Mouse (Mus musculus) heart, embryonic 10.5 days (tissue): ENCODE data around the gene Bub1b. TPM values are rescaled to one million over a fixed set of nuclear protein-coding genes. Genes with fewer than 3 reads are reported as not detected.
"Not testable (repeated sequence)": the region's sequence is repeated elsewhere in the genome, so short reads cannot be mapped to it uniquely, and the experiment has no call there.

Experiments
- DNase-seq: peaks from one replicate; pipeline ENCODE4 v3.0.0-alpha.2; 2017; ENCODE audit warnings: low spot score
- H3K27ac ChIP-seq: fragments of 300-500 bp; sonication (generic); 2 replicates; pipeline ENCODE4 v1.5.1; 2016; ENCODE audit warnings: mild to moderate bottlenecking
- H3K27me3 ChIP-seq: fragments of 300-500 bp; sonication (generic); 2 replicates; pipeline ENCODE4 v1.6.1; 2016; ENCODE audit warnings: mild to moderate bottlenecking; ENCODE audit not compliant: poor library complexity, insufficient read depth, severe bottlenecking
- H3K36me3 ChIP-seq: fragments of 300-500 bp; sonication (generic); 2 replicates; pipeline ENCODE4 v1.6.1; 2016; ENCODE audit warnings: mild to moderate bottlenecking, moderate library complexity
- H3K4me1 ChIP-seq: fragments of 300-500 bp; sonication (generic); 2 replicates; pipeline ENCODE4 v1.6.1; 2016; ENCODE audit warnings: mild to moderate bottlenecking
- H3K4me3 ChIP-seq: fragments of 300-500 bp; sonication (generic); 2 replicates; pipeline ENCODE4 v1.5.1; 2016; ENCODE audit warnings: mild to moderate bottlenecking, moderate library complexity
- H3K9me3 ChIP-seq: fragments of 300-500 bp; sonication (generic); 2 replicates; pipeline ENCODE4 v1.6.1; 2016; ENCODE audit warnings: mild to moderate bottlenecking, moderate library complexity
- WGBS: fragments of 180-500 bp; shearing (Covaris S2); methylation state at CpG from one replicate; pipeline ENCODE4 v1.1.7; 2016; 5-methylcytosine and 5-hydroxymethylcytosine counted together
- polyA plus RNA-seq: library from polyadenylated mRNA; unstranded; fragments of >200 nt; fragmentation: Nextera tagmentation; extraction: Ambion mirVana; gene quantifications from 2 replicates; pipeline ENCODE4 v1.2.1, GENCODE M21; 2016

Gene Bub1b
- polyA plus RNA-seq: 101 and 104 TPM in 2 replicates

GRCm38 (mm10) chr2:118597673-118598568 is at the start of gene Bub1b:
Bub1b (plus strand) TSS chr2:118598211.
- H3K4me1 ChIP-seq: peaks cover 28% of the 10 kb centered on the region
- H3K9me3 ChIP-seq: no peaks in the 10 kb centered on the region
- 6% methylated on average over 41 of the region's 41 CpGs for WGBS
- peaks cover 30% of the 10 kb centered on the region for H3K36me3 ChIP-seq
- peak; percentile 97 for DNase-seq
- peak within 1 kb of the TSS; percentile 88 for H3K4me3 ChIP-seq
- no peaks in the 10 kb centered on the region for H3K27me3 ChIP-seq
- peak within 1 kb of the TSS; percentile 91 for H3K27ac ChIP-seq

- no peak for DNase-seq
- H3K27ac ChIP-seq: peak overlapping the region; percentile 90
- peaks cover 58% of the 10 kb centered on the region for H3K4me1 ChIP-seq
- no peaks in the 10 kb centered on the region for H3K9me3 ChIP-seq
- H3K36me3 ChIP-seq: no peaks in the 10 kb centered on the region
- peak overlapping the region; percentile 98 for H3K4me3 ChIP-seq
- no peaks in the 10 kb centered on the region for H3K27me3 ChIP-seq
- under 1% methylated on average over 18 of the region's 18 CpGs for WGBS
These were observed 49.4 kb upstream of the Bub1b start for GRCm38 (mm10) chr2:118548421-118549221.

- Histone ChIP-seq H3K36me3 (no peaks in the 10 kb centered on the region), H3K9me3 (no peaks in the 10 kb centered on the region), H3K4me1 (peaks cover 47% of the 10 kb centered on the region), H3K27ac (peak within 1 kb of the TSS; percentile 90), H3K4me3 (peak within 1 kb of the TSS; percentile 98), H3K27me3 (no peaks in the 10 kb centered on the region)
- peak; percentile 98 for DNase-seq
- WGBS: under 1% methylated on average over 45 of the region's 45 CpGs
These were observed 48.2 kb upstream of the Bub1b start, which contains the start of gene Bmf for GRCm38 (mm10) chr2:118549507-118550473. Bmf (minus strand) TSS chr2:118549687.

GRCm38 (mm10) chr2:118551606-118552005 is 46.4 kb upstream of the Bub1b start:
- 61% methylated on average over 2 of the region's 2 CpGs for WGBS
- no peaks in the 10 kb centered on the region for H3K36me3 ChIP-seq
- H3K9me3 ChIP-seq: no peaks in the 10 kb centered on the region
- H3K4me3 ChIP-seq: no peak overlapping the region
- no peaks in the 10 kb centered on the region for H3K27me3 ChIP-seq
- H3K4me1 ChIP-seq: peaks cover 28% of the 10 kb centered on the region
- H3K27ac ChIP-seq: no peak overlapping the region
- peak; percentile 55 for DNase-seq

GRCm38 (mm10) chr2:118554356-118554990 is 43.5 kb upstream of the Bub1b start:
- H3K27me3 ChIP-seq, H3K36me3 ChIP-seq, H3K9me3 ChIP-seq, H3K4me1 ChIP-seq, DNase-seq: not testable (repeated sequence)
- peak overlapping the region; percentile 56 for H3K4me3 ChIP-seq
- 61% methylated on average over 15 of the region's 17 CpGs for WGBS
- H3K27ac ChIP-seq: peak overlapping the region; percentile 79

GRCm38 (mm10) chr2:118558426-118558825 is 39.6 kb upstream of the Bub1b start:
- DNase-seq: no peak
- Histone ChIP-seq H3K27me3 (no peaks in the 10 kb centered on the region), H3K36me3 (peaks cover 4% of the 10 kb centered on the region; the same call in 1 of the 2 replicates), H3K4me3 (no peak overlapping the region), H3K9me3 (no peaks in the 10 kb centered on the region), H3K27ac (no peak overlapping the region), H3K4me1 (no peaks in the 10 kb centered on the region)
- 83% methylated on average over 3 of the region's 3 CpGs for WGBS

- H3K27me3 ChIP-seq: no peaks in the 10 kb centered on the region
- no peaks in the 10 kb centered on the region for H3K9me3 ChIP-seq
- no peak overlapping the region for H3K27ac ChIP-seq
- no peaks in the 10 kb centered on the region for H3K4me1 ChIP-seq
- 80% methylated on average over 4 of the region's 4 CpGs for WGBS
- H3K4me3 ChIP-seq: no peak overlapping the region
- peaks cover 6% of the 10 kb centered on the region; the same call in 1 of the 2 replicates for H3K36me3 ChIP-seq
- DNase-seq: no peak
These were observed 36.0 kb upstream of the Bub1b start for GRCm38 (mm10) chr2:118562015-118562414.

- no peak overlapping the region for H3K27ac ChIP-seq
- H3K4me1 ChIP-seq: no peaks in the 10 kb centered on the region
- H3K4me3 ChIP-seq: no peak overlapping the region
- H3K27me3 ChIP-seq: no peaks in the 10 kb centered on the region
- peaks cover 6% of the 10 kb centered on the region; the same call in 1 of the 2 replicates for H3K36me3 ChIP-seq
- 89% methylated on average over 3 of the region's 3 CpGs for WGBS
- H3K9me3 ChIP-seq: no peaks in the 10 kb centered on the region
- DNase-seq: no peak
These were observed 35.6 kb upstream of the Bub1b start for GRCm38 (mm10) chr2:118562431-118562830.

- 0 out of 2 replicates have a peak, but pooled peaks cover 2% of the 10 kb centered on the region for H3K36me3 ChIP-seq
- no peaks in the 10 kb centered on the region for H3K9me3 ChIP-seq
- no peaks in the 10 kb centered on the region for H3K4me1 ChIP-seq
- no peak for DNase-seq
- no peak overlapping the region for H3K4me3 ChIP-seq
- H3K27ac ChIP-seq: no peak overlapping the region
- WGBS: 82% methylated on average over 8 of the region's 8 CpGs
- H3K27me3 ChIP-seq: no peaks in the 10 kb centered on the region
These were observed 30.8 kb upstream of the Bub1b start for GRCm38 (mm10) chr2:118567179-118567578.

GRCm38 (mm10) chr2:118570939-118571338 is 27.1 kb upstream of the Bub1b start:
- no peak for DNase-seq
- WGBS: 73% methylated on average over 2 of the region's 2 CpGs
- H3K4me1 ChIP-seq: no peaks in the 10 kb centered on the region

GRCm38 (mm10) chr2:118572183-118572836 is 25.7 kb upstream of the Bub1b start:
- no peaks in the 10 kb centered on the region for H3K36me3 ChIP-seq
- H3K4me1 ChIP-seq: no peaks in the 10 kb centered on the region
- H3K9me3 ChIP-seq: no peaks in the 10 kb centered on the region
- H3K4me3 ChIP-seq: no peak overlapping the region
- no peak overlapping the region for H3K27ac ChIP-seq
- no peak for DNase-seq
- 75% methylated on average over 9 of the region's 9 CpGs for WGBS
- H3K27me3 ChIP-seq: no peaks in the 10 kb centered on the region

More at GRCm38 (mm10) chr2:118570939-118571338, 27.1 kb upstream of the Bub1b start:
- Histone ChIP-seq H3K36me3 (no peaks in the 10 kb centered on the region), H3K27ac (no peak overlapping the region), H3K9me3 (no peaks in the 10 kb centered on the region), H3K27me3 (no peaks in the 10 kb centered on the region), H3K4me3 (no peak overlapping the region)
